Mouse (Mus musculus): ENCODE results near the gene Ucp3. TPM values are rescaled to one million over a fixed set of nuclear protein-coding genes. Genes with fewer than 3 reads are reported as not detected.

The Ucp3 gene
- polyA plus RNA-seq, 1 experiment, result not detected

GRCm38 (mm10) chr7:100501027-100501843 is 28.4 kb downstream of the Ucp3 start:
- Histone ChIP-seq H3K36me3 (ENCODE audit: control insufficient read depth, insufficient read depth) (no peaks in the 10 kb centered on the region), H3K27me3 (ENCODE audit: control insufficient read depth, insufficient read depth, insufficient read length) (peaks cover 6% of the 10 kb centered on the region), H3K4me3 (ENCODE audit: insufficient read depth, poor library complexity, severe bottlenecking) (no peak overlapping the region), H3K79me2 (ENCODE audit: control insufficient read depth, insufficient read depth) (no peaks in the 10 kb centered on the region), H3K79me3 (ENCODE audit: low read depth) (no peaks in the 10 kb centered on the region), H3ac (ENCODE audit: control insufficient read depth, insufficient read length, low read depth) (no peak overlapping the region)
- TF ChIP-seq CEBPB (IDR thresholded peaks at IDR 0.05; ENCODE audit: low read depth) (no peak), FOSL1 (IDR thresholded peaks at IDR 0.05; ENCODE audit: insufficient read depth, low read length, poor library complexity, severe bottlenecking) (no peak), MYOD1 (IDR thresholded peaks at IDR 0.05; ENCODE audit: control insufficient read depth, insufficient read length, low read depth) (no peak), USF1 (IDR thresholded peaks at IDR 0.05; ENCODE audit: low read depth) (no peak), MAX (IDR thresholded peaks at IDR 0.05) (no peak), CTCF (IDR thresholded peaks at IDR 0.05; ENCODE audit: control insufficient read depth, insufficient read depth, insufficient read length) (no peak)

GRCm38 (mm10) chr7:100501844-100502373 is 29.1 kb downstream of the Ucp3 start:
- Histone ChIP-seq H3K79me2 (ENCODE audit: control insufficient read depth, insufficient read depth) (no peaks in the 10 kb centered on the region), H3K4me3 (ENCODE audit: insufficient read depth, poor library complexity, severe bottlenecking) (no peak overlapping the region), H3K36me3 (ENCODE audit: control insufficient read depth, insufficient read depth) (no peaks in the 10 kb centered on the region), H3K79me3 (ENCODE audit: low read depth) (no peaks in the 10 kb centered on the region), H3ac (ENCODE audit: control insufficient read depth, insufficient read length, low read depth) (no peak overlapping the region), H3K27me3 (ENCODE audit: control insufficient read depth, insufficient read depth, insufficient read length) (peaks cover 6% of the 10 kb centered on the region)
- no peak for TF ChIP-seq FOSL1 (IDR thresholded peaks at IDR 0.05; ENCODE audit: insufficient read depth, low read length, poor library complexity, severe bottlenecking)
- TF ChIP-seq CTCF (IDR thresholded peaks at IDR 0.05; ENCODE audit: control insufficient read depth, insufficient read depth, insufficient read length), result no peak
- TF ChIP-seq MYOD1 (IDR thresholded peaks at IDR 0.05; ENCODE audit: control insufficient read depth, insufficient read length, low read depth), result no peak
- TF ChIP-seq MAX (IDR thresholded peaks at IDR 0.05), result no peak
- no peak for TF ChIP-seq CEBPB (IDR thresholded peaks at IDR 0.05; ENCODE audit: low read depth)
- no peak for TF ChIP-seq MYOG (IDR thresholded peaks at IDR 0.05; ENCODE audit: control insufficient read depth, extremely low read depth, insufficient read length)
- no peak for TF ChIP-seq USF1 (IDR thresholded peaks at IDR 0.05; ENCODE audit: low read depth)

DNA sequence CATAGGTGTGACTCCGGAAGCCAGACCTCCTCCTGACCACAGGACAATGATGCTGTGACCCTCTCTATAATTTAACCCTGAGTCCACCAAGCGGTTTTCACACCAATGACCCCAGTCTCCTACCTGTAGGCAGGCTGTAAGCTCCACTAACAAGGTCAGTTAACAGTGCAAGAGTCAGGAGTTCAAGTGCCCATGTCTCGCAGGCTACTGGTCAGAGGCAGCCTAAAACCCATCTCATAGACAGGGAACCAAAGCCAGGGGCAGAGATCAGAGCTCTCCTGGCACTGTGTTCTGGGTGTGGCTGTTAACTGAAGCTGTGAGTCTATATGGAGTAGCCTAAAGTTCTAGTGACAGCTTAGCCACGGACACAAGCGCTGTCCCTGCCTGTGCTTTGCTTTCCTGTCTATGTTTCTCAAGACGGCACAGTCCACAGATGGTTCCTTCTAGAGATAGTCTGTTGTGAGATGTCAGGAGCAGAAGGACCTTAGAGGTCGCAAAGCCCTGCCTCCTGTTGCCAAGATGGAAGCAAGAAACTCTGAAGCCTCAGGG is 29.7 kb downstream of the Ucp3 start:
- Histone ChIP-seq H3K36me3 (ENCODE audit: control insufficient read depth, insufficient read depth) (no peaks in the 10 kb centered on the region), H3K27me3 (ENCODE audit: control insufficient read depth, insufficient read depth, insufficient read length) (peaks cover 6% of the 10 kb centered on the region), H3ac (ENCODE audit: control insufficient read depth, insufficient read length, low read depth) (no peak overlapping the region), H3K4me3 (ENCODE audit: insufficient read depth, poor library complexity, severe bottlenecking) (no peak overlapping the region), H3K79me2 (ENCODE audit: control insufficient read depth, insufficient read depth) (no peaks in the 10 kb centered on the region), H3K79me3 (ENCODE audit: low read depth) (no peaks in the 10 kb centered on the region)
- TF ChIP-seq MAX (IDR thresholded peaks at IDR 0.05), result no peak
- no peak for TF ChIP-seq CTCF (IDR thresholded peaks at IDR 0.05; ENCODE audit: control insufficient read depth, insufficient read depth, insufficient read length)
- no peak for TF ChIP-seq FOSL1 (IDR thresholded peaks at IDR 0.05; ENCODE audit: insufficient read depth, low read length, poor library complexity, severe bottlenecking)
- TF ChIP-seq MYOD1 (IDR thresholded peaks at IDR 0.05; ENCODE audit: control insufficient read depth, insufficient read length, low read depth), result no peak
- no peak for TF ChIP-seq CEBPB (IDR thresholded peaks at IDR 0.05; ENCODE audit: low read depth)
- no peak for TF ChIP-seq USF1 (IDR thresholded peaks at IDR 0.05; ENCODE audit: low read depth)
- TF ChIP-seq MYOG (IDR thresholded peaks at IDR 0.05; ENCODE audit: control insufficient read depth, extremely low read depth, insufficient read length), result no peak

GRCm38 (mm10) chr7:100503076-100503475 is 30.3 kb downstream of the Ucp3 start:
- TF ChIP-seq MYOD1 (IDR thresholded peaks at IDR 0.05; ENCODE audit: control insufficient read depth, insufficient read length, low read depth) (no peak), FOSL1 (IDR thresholded peaks at IDR 0.05; ENCODE audit: insufficient read depth, low read length, poor library complexity, severe bottlenecking) (no peak), MAX (IDR thresholded peaks at IDR 0.05) (no peak), CTCF (IDR thresholded peaks at IDR 0.05; ENCODE audit: control insufficient read depth, insufficient read depth, insufficient read length) (no peak), MYOG (IDR thresholded peaks at IDR 0.05; ENCODE audit: control insufficient read depth, extremely low read depth, insufficient read length) (no peak), USF1 (IDR thresholded peaks at IDR 0.05; ENCODE audit: low read depth) (no peak), CEBPB (IDR thresholded peaks at IDR 0.05; ENCODE audit: low read depth) (no peak)

DNA sequence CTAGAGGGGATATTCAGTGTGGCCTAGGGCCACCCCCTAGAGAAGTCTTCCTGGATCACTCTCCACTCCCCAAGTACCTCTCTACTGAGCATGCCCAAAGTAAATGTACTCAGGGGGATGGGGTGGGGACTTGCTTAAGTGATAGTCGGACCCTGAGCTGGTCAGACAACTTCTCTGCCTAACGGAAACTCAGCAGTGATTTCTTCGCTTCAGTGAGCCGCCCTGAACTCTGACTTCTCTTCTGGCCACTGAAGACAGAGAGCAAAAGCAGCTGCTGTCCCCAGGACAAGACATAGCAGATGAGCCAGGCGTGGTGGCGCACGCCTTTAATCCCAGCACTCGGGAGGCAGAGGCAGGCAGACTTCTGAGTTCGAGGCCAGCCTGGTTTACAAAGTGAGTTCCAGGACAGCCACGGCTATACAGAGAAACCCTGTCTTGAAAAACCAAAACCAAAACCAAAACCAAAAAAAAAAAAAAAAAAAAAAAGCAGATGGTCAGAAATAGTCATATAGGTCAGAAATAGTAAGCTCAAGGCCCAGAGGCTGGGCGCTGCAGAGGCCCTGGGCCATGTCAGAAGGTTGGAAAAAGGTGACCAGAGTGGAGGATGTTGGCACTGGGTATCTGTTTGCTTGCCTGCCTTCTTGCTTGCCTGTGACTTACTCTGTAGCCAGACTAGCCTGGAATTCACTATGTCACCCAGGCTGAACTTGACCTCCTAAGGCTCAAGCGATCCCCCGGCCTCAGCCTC is 32.1 kb downstream of the Ucp3 start:
- TF ChIP-seq CTCF (IDR thresholded peaks at IDR 0.05; ENCODE audit: control insufficient read depth, insufficient read depth, insufficient read length) (no peak), CEBPB (IDR thresholded peaks at IDR 0.05; ENCODE audit: low read depth) (no peak), MYOD1 (IDR thresholded peaks at IDR 0.05; ENCODE audit: control insufficient read depth, insufficient read length, low read depth) (no peak)
- no peak overlapping the region for H3ac ChIP-seq (ENCODE audit: control insufficient read depth, insufficient read length, low read depth)
- H3K79me3 ChIP-seq (ENCODE audit: low read depth), result no peaks in the 10 kb centered on the region
- H3K79me2 ChIP-seq (ENCODE audit: control insufficient read depth, insufficient read depth), result no peaks in the 10 kb centered on the region
- H3K4me3 ChIP-seq (ENCODE audit: insufficient read depth, poor library complexity, severe bottlenecking), result no peak overlapping the region
- H3K36me3 ChIP-seq (ENCODE audit: control insufficient read depth, insufficient read depth), result no peaks in the 10 kb centered on the region
- peaks cover 6% of the 10 kb centered on the region for H3K27me3 ChIP-seq (ENCODE audit: control insufficient read depth, insufficient read depth, insufficient read length)

More at GRCm38 (mm10) chr7:100503076-100503475, 30.3 kb downstream of the Ucp3 start:
- no peak overlapping the region for H3K4me3 ChIP-seq (ENCODE audit: insufficient read depth, poor library complexity, severe bottlenecking)
- H3K79me3 ChIP-seq (ENCODE audit: low read depth), result no peaks in the 10 kb centered on the region
- H3K36me3 ChIP-seq (ENCODE audit: control insufficient read depth, insufficient read depth), result no peaks in the 10 kb centered on the region
- H3ac ChIP-seq (ENCODE audit: control insufficient read depth, insufficient read length, low read depth), result no peak overlapping the region
- H3K27me3 ChIP-seq (ENCODE audit: control insufficient read depth, insufficient read depth, insufficient read length), result peaks cover 6% of the 10 kb centered on the region
- no peaks in the 10 kb centered on the region for H3K79me2 ChIP-seq (ENCODE audit: control insufficient read depth, insufficient read depth)
